Mouse (Mus musculus): ENCODE data around the gene Tbc1d10c. TPM values are rescaled to one million over a fixed set of nuclear protein-coding genes. Genes with fewer than 3 reads are reported as not detected.

The Tbc1d10c gene
- polyA plus RNA-seq, 1 experiment from 2014 or later: 2.3 TPM

- ATAC-seq (ENCODE audit: low FRiP score, low TSS enrichment): no peak
- Histone ChIP-seq H3K4me1 (replicated peaks; ENCODE audit: control insufficient read depth, insufficient read depth) (no peaks in the 10 kb centered on the region), H3K27me3 (ENCODE audit: control insufficient read depth, insufficient read depth, low read length) (no peaks in the 10 kb centered on the region), H3K27ac (replicated peaks) (no peak overlapping the region), H3K9ac (ENCODE audit: low read length) (no peak overlapping the region), H3K4me2 (replicated peaks; ENCODE audit: low read depth) (no peak overlapping the region), H3K36me3 (ENCODE audit: control insufficient read depth, insufficient read depth, low read length) (peaks cover 30% of the 10 kb centered on the region), H3K4me3 (ENCODE audit: low read depth, low read length) (no peak overlapping the region), H3K9me3 (ENCODE audit: control insufficient read depth, low read length) (no peaks in the 10 kb centered on the region)
- DNase-seq (ENCODE audit: low spot score): no peak
- 71% methylated on average over 20 of the region's 20 CpGs for WGBS
- TF ChIP-seq CTCF (IDR thresholded peaks at IDR 0.05; ENCODE audit: low read depth): no peak
- no peak for TF ChIP-seq EP300 (optimal IDR thresholded peaks at IDR 0.05)
These were observed 35.0 kb downstream of the Tbc1d10c start for GRCm38 (mm10) chr19:4156073-4156579.

DNA sequence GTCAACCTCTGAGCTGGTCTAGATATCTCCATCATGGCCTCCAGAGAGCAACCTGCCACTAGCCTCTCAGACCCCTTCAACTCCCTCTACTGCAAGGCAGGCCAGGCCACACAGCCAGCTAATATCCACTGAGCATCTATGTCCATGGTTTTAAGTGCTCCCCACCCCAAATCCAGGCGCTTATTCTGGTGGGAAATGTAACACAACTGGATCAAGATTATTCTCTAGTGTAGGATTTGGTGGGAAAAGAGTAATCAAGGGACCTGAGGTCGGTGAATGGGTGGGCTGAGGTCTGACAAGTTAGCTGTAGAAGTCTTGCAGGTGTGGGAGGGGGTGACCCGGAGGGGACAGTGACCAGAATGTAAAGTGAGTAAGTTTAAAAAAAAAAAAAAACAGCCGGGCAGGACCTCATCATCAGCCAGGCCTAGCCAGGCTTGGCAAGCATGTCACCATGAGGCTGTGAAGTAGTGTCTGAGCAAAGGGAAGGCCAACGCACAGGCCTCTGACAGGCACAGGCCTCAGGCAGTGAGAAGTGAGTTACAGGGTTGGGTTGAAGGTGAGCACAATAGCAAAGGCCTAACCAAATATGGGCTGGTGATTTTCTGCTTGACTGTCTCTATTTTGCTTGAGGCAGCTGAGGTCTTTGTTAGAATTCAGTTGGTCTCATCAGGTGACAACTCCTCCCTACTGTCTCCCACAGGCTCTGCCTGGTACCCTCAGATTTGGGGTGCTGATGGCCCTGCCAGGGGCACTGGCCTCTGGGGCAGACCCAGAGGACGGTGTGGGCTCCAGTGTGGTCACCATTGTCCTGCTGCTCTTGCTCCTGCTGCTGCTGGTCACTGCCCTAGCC lies 35.6 kb downstream of the Tbc1d10c start:
- no peak for ATAC-seq (ENCODE audit: low FRiP score, low TSS enrichment)

DNA sequence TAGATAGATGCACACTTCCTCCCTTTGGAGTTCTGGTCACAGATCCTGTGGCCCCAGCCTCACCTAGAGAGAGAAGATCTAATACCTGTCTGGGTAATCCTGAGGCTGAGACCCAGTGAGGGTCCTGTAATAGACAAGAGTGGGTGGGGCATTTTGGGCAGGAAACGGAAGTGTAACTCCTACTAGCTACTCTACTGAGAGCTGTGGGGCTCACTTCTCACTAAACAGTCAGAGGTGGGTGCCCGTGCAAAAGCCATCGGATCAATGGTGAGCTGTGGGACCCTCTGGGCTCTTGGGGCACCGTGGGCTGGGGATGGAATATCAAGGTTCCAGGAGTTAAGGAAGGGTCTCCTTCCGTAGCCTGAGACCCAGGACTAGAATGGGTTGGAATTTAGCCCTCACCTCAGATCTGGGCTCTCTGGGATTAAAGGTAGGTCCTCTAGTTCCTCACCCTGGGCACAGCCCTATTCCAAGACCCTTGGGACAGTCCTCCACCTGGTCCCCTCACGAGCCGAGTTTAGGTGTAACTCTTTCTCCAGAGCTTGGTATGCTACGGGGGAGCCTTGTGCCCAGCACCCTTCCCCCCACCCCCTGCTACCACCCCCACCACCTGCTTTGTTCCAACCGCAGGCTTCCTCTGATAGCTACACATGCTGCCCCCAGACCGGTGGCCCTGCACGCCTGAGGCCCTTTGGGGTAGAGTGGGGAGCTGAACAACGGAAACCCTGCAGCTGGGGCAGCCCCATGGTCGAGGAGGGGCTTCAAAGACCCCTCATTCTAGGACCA lies 36.5 kb downstream of the Tbc1d10c start:
- ATAC-seq (ENCODE audit: low FRiP score, low TSS enrichment) (no peak), DNase-seq (ENCODE audit: low spot score) (no peak)
- H3K27ac ChIP-seq (replicated peaks): no peak overlapping the region
- H3K4me1 ChIP-seq (replicated peaks; ENCODE audit: control insufficient read depth, insufficient read depth): no peaks in the 10 kb centered on the region
- H3K9ac ChIP-seq (ENCODE audit: low read length): no peak overlapping the region
- no peak for TF ChIP-seq CTCF (IDR thresholded peaks at IDR 0.05; ENCODE audit: low read depth)
- TF ChIP-seq EP300 (optimal IDR thresholded peaks at IDR 0.05): no peak
- H3K4me3 ChIP-seq (ENCODE audit: low read depth, low read length): no peak overlapping the region
- 73% methylated on average over 13 of the region's 13 CpGs for WGBS
- H3K4me2 ChIP-seq (replicated peaks; ENCODE audit: low read depth): no peak overlapping the region
- peaks cover 32% of the 10 kb centered on the region for H3K36me3 ChIP-seq (ENCODE audit: control insufficient read depth, insufficient read depth, low read length)
- H3K9me3 ChIP-seq (ENCODE audit: control insufficient read depth, low read length): no peaks in the 10 kb centered on the region
- no peaks in the 10 kb centered on the region for H3K27me3 ChIP-seq (ENCODE audit: control insufficient read depth, insufficient read depth, low read length)

More for the DNA sequence above, 35.6 kb downstream of the Tbc1d10c start:
- Histone ChIP-seq H3K9me3 (ENCODE audit: control insufficient read depth, low read length) (no peaks in the 10 kb centered on the region), H3K9ac (ENCODE audit: low read length) (no peak overlapping the region), H3K27me3 (ENCODE audit: control insufficient read depth, insufficient read depth, low read length) (no peaks in the 10 kb centered on the region), H3K4me3 (ENCODE audit: low read depth, low read length) (no peak overlapping the region), H3K27ac (replicated peaks) (no peak overlapping the region), H3K4me2 (replicated peaks; ENCODE audit: low read depth) (no peak overlapping the region), H3K4me1 (replicated peaks; ENCODE audit: control insufficient read depth, insufficient read depth) (no peaks in the 10 kb centered on the region), H3K36me3 (ENCODE audit: control insufficient read depth, insufficient read depth, low read length) (peaks cover 34% of the 10 kb centered on the region)
- no peak for DNase-seq (ENCODE audit: low spot score)
- 80% methylated on average over 6 of the region's 6 CpGs for WGBS
- TF ChIP-seq EP300 (optimal IDR thresholded peaks at IDR 0.05) (no peak), CTCF (IDR thresholded peaks at IDR 0.05; ENCODE audit: low read depth) (no peak)

GRCm38 (mm10) chr19:4153232-4153654 lies 37.8 kb downstream of the Tbc1d10c start, which contains the start of gene Ptprcap:
TSS of gene Ptprcap (plus strand) at chr19:4153604.
- WGBS: 70% methylated on average over 11 of the region's 11 CpGs
- H3K9ac ChIP-seq (ENCODE audit: low read length): no peak within 1 kb of the TSS
- H3K4me2 ChIP-seq (replicated peaks; ENCODE audit: low read depth): no peak within 1 kb of the TSS
- DNase-seq (ENCODE audit: low spot score) (no peak), ATAC-seq (ENCODE audit: low FRiP score, low TSS enrichment) (no peak)
- H3K27ac ChIP-seq (replicated peaks): no peak within 1 kb of the TSS; the same call in 1 of the 2 replicates
- no peak for TF ChIP-seq EP300 (optimal IDR thresholded peaks at IDR 0.05)
- no peaks in the 10 kb centered on the region for H3K27me3 ChIP-seq (ENCODE audit: control insufficient read depth, insufficient read depth, low read length)
- peaks cover 21% of the 10 kb centered on the region; the same call in 1 of the 2 replicates for H3K36me3 ChIP-seq (ENCODE audit: control insufficient read depth, insufficient read depth, low read length)
- H3K4me3 ChIP-seq (ENCODE audit: low read depth, low read length): no peak within 1 kb of the TSS
- H3K9me3 ChIP-seq (ENCODE audit: control insufficient read depth, low read length): no peaks in the 10 kb centered on the region
- H3K4me1 ChIP-seq (replicated peaks; ENCODE audit: control insufficient read depth, insufficient read depth): no peaks in the 10 kb centered on the region

DNA sequence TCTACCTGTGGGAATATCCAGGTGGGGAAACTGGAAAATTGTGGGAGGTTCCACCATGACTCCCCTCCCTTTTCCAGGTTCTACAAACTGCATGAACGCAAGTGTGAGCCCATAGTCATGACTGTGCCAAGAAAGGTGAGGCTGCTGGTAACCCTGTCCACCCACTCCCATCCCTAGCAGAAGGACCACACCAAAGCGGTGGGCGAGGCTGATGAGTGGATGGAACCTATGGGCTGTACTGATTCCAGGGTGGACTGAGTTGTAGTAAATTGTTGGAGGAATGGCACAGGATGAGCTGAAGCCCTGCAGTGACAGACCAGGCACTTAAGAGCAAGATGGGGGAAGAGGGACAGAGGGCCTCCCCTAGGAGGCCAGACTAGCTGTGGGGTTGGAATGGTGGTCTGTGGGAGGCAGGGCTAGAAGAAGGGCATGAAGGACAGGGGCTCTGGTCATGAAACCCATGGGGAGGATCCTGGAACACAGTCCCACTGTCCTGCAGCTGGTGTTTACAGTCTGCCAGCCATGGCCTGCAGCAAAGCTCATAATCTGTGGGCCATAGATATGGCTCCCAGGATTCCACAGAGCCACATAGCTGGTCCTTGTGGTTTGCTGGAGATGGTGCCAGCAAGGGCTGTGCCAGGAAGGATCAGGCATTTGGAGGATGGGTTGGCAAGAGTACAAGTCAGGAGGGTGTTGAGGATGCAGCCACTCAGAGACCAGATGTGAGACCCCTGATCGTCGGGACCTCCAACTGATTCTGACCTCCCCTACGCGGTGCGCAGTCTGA lies 38.4 kb downstream of the Tbc1d10c start:
- Histone ChIP-seq H3K4me2 (replicated peaks; ENCODE audit: low read depth) (no peak overlapping the region), H3K27me3 (ENCODE audit: control insufficient read depth, insufficient read depth, low read length) (no peaks in the 10 kb centered on the region), H3K36me3 (ENCODE audit: control insufficient read depth, insufficient read depth, low read length) (peaks cover 17% of the 10 kb centered on the region; the same call in 1 of the 2 replicates), H3K9me3 (ENCODE audit: control insufficient read depth, low read length) (no peaks in the 10 kb centered on the region), H3K27ac (replicated peaks) (no peak overlapping the region; the same call in 1 of the 2 replicates), H3K4me1 (replicated peaks; ENCODE audit: control insufficient read depth, insufficient read depth) (no peaks in the 10 kb centered on the region), H3K4me3 (ENCODE audit: low read depth, low read length) (no peak overlapping the region), H3K9ac (ENCODE audit: low read length) (no peak overlapping the region)
- no peak for ATAC-seq (ENCODE audit: low FRiP score, low TSS enrichment)
- DNase-seq (ENCODE audit: low spot score): no peak
- WGBS: 85% methylated on average over 8 of the region's 8 CpGs
- TF ChIP-seq EP300 (optimal IDR thresholded peaks at IDR 0.05) (no peak), CTCF (IDR thresholded peaks at IDR 0.05; ENCODE audit: low read depth) (no peak)
